Mouse (Mus musculus) layer of hippocampus, postnatal 25 days (tissue): ENCODE measurements around the gene Cluh. TPM values are rescaled to one million over a fixed set of nuclear protein-coding genes. Genes with fewer than 3 reads are reported as not detected.

Source experiments
- DNase-seq, 2 experiments: peaks; one replicate each; pipeline ENCODE4 v3.0.0; 2022; ENCODE audit warnings: mixed read lengths in 2 of 2, low spot score in 1 of 2; ENCODE audit errors: extremely low spot score in 1 of 2
- total RNA-seq, 2 experiments: library from RNA; stranded (reverse); gene quantifications; 2 replicates each; pipeline ENCODE4 v1.2.3; 2021

The Cluh gene
- total RNA-seq, 2 experiments from 2014 or later = 68.2 to 77.3 TPM

DNA sequence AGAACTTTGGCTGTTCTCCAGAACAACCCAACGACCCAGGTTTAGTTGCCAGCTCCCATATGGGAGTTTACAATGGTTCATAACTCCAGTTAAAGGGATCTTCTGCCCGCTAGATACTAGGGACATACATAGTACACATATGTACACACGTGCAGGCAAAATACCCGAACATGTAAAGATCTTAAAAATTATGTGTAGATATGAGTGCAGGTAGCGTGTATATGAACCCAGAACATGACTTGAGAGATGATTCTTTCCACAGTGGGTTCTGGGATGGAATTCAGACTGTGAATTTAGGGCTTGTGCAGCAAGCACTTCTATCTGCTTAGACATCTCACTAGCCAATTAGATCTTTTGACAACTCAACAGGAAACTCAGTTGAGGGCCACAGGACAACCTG, 22.5 kb downstream of the Cluh start:
- DNase-seq = no peak

GRCm38 (mm10) chr11:74672901-74673513, 23.7 kb downstream of the Cluh start:
- no peak for DNase-seq

GRCm38 (mm10) chr11:74673561-74673960, 24.3 kb downstream of the Cluh start:
- no peak for DNase-seq

DNA sequence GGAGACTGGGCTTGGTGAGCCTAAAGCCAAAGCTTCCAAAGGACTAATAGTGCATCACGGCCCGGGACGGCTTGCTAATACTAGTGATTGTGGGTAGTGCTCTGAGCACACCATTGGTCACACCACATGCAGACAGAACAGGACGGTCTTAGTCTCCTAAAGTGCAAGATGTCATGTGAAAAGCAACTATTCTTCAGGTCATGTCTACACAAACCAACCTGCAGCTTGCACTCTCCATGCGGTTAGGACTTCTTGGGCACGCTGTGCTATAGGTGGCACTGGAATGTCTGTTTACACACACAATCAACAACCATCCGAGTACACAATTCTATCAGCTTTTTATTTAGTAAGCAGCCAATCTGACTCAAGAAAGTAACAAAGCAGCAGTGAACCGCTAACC, 25.4 kb downstream of the Cluh start:
- no peak for DNase-seq

DNA sequence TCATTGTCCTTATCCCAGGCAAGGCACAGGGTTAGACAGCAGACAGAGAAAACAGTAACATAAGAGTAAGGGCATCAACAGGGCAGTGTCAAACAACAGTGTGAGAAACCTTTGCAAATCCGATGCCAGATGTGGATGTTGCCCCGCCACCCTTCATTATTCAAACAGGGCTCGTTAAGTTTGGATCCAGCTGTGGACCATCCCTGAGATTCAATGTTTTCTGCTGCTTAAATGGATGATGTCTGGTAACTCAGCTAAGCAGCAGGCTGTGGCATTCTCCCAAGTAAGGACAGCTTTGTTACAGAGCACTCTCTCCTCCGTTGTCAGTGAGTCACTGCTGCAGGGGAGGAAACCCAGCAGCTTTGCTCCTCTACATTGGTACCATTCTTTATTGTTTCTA, 25.9 kb downstream of the Cluh start:
- no peak for DNase-seq

DNA sequence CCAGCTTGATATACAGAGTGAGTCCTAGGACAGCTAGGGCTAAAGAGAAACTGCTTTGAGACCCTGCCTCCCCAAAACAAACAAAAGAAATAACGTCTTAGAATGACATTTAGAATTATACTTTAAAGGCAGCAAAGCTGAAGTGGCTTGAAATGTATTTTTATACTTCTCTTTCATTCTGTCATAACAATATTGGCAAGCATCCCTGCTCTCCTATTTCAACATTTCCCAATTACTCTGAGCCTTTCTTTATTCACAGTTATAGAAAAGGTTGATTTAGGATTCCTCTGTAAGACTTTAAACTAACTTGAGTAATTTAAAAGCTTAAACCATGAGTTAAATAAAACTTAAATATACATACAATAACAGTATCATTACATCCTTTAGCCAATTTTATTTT, 42.9 kb downstream of the Cluh start:
- DNase-seq = no peak

DNA sequence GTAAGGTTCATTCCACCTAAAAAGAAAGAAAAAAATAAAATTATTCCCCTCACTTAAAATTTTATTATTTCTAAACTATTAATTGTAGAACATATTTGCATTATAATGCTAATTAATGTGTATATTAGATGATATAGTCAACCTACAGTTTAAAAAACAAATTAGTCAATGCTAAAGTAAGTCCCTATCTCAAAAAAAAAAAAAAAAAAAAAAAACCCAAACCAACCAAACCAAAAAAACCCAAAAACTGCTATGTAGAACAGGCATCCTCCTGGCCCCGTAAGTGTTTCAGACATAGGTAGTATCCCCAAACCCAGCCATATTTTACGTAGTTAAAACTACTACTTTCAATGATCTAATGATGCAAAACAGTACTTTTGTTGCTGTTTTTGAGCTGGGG, 50.2 kb downstream of the Cluh start:
- DNase-seq = no peak

GRCm38 (mm10) chr11:74704068-74704467, 54.8 kb downstream of the Cluh start:
- DNase-seq = no peak

DNA sequence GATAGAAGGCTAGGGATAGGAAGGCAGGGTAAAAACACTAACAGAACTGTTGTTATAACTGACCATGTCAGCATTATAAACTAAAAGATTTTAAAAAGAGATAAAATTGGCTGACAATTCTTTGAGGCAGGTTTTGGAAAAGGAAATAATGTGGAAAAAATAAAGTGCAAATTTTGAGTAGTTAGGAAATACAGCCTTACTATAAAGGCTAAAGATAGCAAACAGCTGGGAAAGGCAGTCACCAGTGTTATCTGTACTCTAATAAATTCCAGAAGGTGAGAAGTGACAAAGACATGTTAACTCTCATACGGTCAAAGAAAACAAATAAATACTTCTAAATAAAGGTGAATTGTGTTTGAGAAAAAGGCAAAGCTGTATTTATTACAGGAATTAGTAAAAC, 59.5 kb downstream of the Cluh start:
- no peak for DNase-seq

GRCm38 (mm10) chr11:74710671-74711070, 61.4 kb downstream of the Cluh start:
- DNase-seq = no peak

- peak in 1 of 2 experiments; percentile 13 for DNase-seq
These were observed 66.8 kb downstream of the Cluh start for GRCm38 (mm10) chr11:74715971-74716525.

Other genes with a start within 250 kb of the Cluh start
- 100 to 1,000 TPM; 139 to 144 TPM for gene Rap1gap2, start 38.6 kb upstream of the Cluh start, total RNA-seq
- gene Ccdc92b, start 29.9 kb upstream of the Cluh start, total RNA-seq = 10 to 100 TPM; 21.9 to 22.6 TPM
- 100 to 1,000 TPM; 358 to 403 TPM for gene Pafah1b1, start 75.2 kb downstream of the Cluh start, total RNA-seq
- gene Mettl16, start 121.3 kb downstream of the Cluh start, total RNA-seq = 10 to 100 TPM; 27.0 to 27.5 TPM
- gene Mnt, start 181.4 kb downstream of the Cluh start, total RNA-seq = 10 to 100 TPM; 28.9 to 34.4 TPM
- gene Sgsm2, start 247.6 kb downstream of the Cluh start, total RNA-seq = 10 to 100 TPM; 82.9 to 86.4 TPM
- gene Tsr1, start 248.6 kb downstream of the Cluh start, total RNA-seq = 10 to 100 TPM; 32.6 to 32.9 TPM